Mouse (Mus musculus) E14TG2a.4 (cell line): ENCODE measurements around the gene Sod1.
A peak's percentile ranks its signal among the peaks of the same experiment; 100 is the strongest.
"Not testable (repeated sequence)": the region's sequence is repeated elsewhere in the genome, so short reads cannot be mapped to it uniquely, and the experiment has no call there.

Experiments
- H3K27me3 ChIP-seq: 2 replicates; pipeline ENCODE4 v1.6.1; 2014; ENCODE audit warnings: low read length, control low read depth; ENCODE audit not compliant: insufficient read depth
- H3K36me3 ChIP-seq: 2 replicates; pipeline ENCODE4 v1.6.1; 2014; ENCODE audit warnings: low read length, control low read depth; ENCODE audit not compliant: insufficient read depth
- H3K4me1 ChIP-seq: replicated peaks from 2 replicates; pipeline ENCODE4 v1.6.1; 2014; ENCODE audit warnings: low read depth, low read length, control low read depth
- H3K4me3 ChIP-seq: replicated peaks from 2 replicates; pipeline ENCODE4 v1.5.1; 2014; ENCODE audit warnings: mild to moderate bottlenecking, low read length
- H3K9me3 ChIP-seq: 2 replicates; pipeline ENCODE4 v1.6.1; 2014; ENCODE audit warnings: low read length, control low read depth
- CTCF ChIP-seq: conservative IDR thresholded peaks from 2 replicates; pipeline ENCODE4 v1.5.1; 2014; ENCODE audit warnings: low read length
- NANOG ChIP-seq: IDR thresholded peaks from 2 replicates; pipeline ENCODE4 v1.6.1; 2014; ENCODE audit warnings: borderline replicate concordance, low read length, mixed read lengths
- POU5F1 ChIP-seq: IDR thresholded peaks from 2 replicates; pipeline ENCODE4 v1.6.1; 2014; ENCODE audit warnings: low read length, borderline replicate concordance

Gene Sod1

GRCm38 (mm10) chr16:90214731-90215565 is 5.6 kb upstream of the Sod1 start:
- H3K27me3 ChIP-seq: peaks cover 14% of the 10 kb centered on the region; the same call in 1 of the 2 replicates
- H3K4me3 ChIP-seq: no peak overlapping the region
- H3K36me3 ChIP-seq: no peaks in the 10 kb centered on the region
- no peaks in the 10 kb centered on the region for H3K9me3 ChIP-seq
- TF ChIP-seq NANOG: no peak
- no peak for TF ChIP-seq CTCF
- TF ChIP-seq POU5F1: no peak
- peaks cover 46% of the 10 kb centered on the region for H3K4me1 ChIP-seq

GRCm38 (mm10) chr16:90215879-90216278 is 4.7 kb upstream of the Sod1 start:
- not testable (repeated sequence) for H3K9me3 ChIP-seq, H3K36me3 ChIP-seq, H3K4me3 ChIP-seq, H3K27me3 ChIP-seq
- peaks cover 41% of the 10 kb centered on the region for H3K4me1 ChIP-seq

GRCm38 (mm10) chr16:90216414-90216813 is 4.1 kb upstream of the Sod1 start:
- TF ChIP-seq POU5F1: no peak
- no peak for TF ChIP-seq CTCF
- TF ChIP-seq NANOG: no peak
- no peak overlapping the region for H3K4me3 ChIP-seq
- H3K4me1 ChIP-seq: peaks cover 41% of the 10 kb centered on the region
- peaks cover 8% of the 10 kb centered on the region; the same call in 1 of the 2 replicates for H3K27me3 ChIP-seq
- H3K9me3 ChIP-seq: no peaks in the 10 kb centered on the region
- H3K36me3 ChIP-seq: no peaks in the 10 kb centered on the region

DNA sequence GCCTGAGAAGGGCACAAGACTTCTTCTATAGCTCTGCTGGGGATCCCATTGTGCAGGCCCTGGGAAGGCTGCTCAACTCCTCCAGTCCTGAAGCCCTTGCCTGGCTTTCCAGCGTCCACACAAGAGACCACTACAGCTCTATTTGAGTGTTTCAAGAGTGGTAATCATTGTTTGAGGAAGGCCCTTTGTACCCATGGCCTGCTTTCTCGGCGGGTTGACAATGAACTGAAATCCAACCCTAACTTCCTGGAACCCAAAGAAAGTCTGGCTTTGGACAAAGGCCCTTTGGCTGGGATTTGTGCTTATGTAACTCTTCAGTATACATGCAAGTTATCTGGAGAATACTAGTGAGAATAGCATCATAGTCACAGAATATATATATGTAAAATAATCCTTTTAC is 3.2 kb upstream of the Sod1 start:
- 0 out of 2 replicates have a peak overlapping the region, but pooled peaks have one; percentile 29 for H3K4me3 ChIP-seq
- no peaks in the 10 kb centered on the region for H3K27me3 ChIP-seq
- H3K4me1 ChIP-seq: peaks cover 50% of the 10 kb centered on the region
- TF ChIP-seq NANOG (no peak), POU5F1 (no peak), CTCF (no peak)
- peaks cover 7% of the 10 kb centered on the region for H3K36me3 ChIP-seq
- H3K9me3 ChIP-seq: no peaks in the 10 kb centered on the region

DNA sequence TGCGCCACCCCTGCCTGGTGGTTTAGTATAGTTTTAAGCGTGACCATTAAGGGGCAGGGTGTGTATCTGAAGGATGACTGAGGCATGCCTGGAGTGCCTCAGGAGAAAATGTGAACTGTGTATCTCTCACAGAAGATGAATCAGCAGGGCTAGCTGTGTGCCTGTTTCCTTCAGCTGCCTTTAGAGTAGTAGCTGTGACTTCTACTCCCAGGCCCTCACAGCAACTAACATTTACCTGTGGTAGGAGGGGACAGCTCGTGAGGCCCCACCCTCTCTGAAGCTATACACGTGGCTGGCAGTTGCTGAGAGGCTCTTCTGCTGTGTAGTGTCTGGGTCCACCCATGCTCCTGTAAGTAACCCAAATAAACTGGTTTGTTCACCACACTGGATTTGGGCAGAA is 2.6 kb upstream of the Sod1 start:
- Histone ChIP-seq H3K4me3 (peak overlapping the region; percentile 17), H3K4me1 (peaks cover 55% of the 10 kb centered on the region), H3K9me3 (no peaks in the 10 kb centered on the region), H3K36me3 (peaks cover 13% of the 10 kb centered on the region), H3K27me3 (no peaks in the 10 kb centered on the region)
- no peak for TF ChIP-seq NANOG
- no peak for TF ChIP-seq POU5F1
- no peak for TF ChIP-seq CTCF

DNA sequence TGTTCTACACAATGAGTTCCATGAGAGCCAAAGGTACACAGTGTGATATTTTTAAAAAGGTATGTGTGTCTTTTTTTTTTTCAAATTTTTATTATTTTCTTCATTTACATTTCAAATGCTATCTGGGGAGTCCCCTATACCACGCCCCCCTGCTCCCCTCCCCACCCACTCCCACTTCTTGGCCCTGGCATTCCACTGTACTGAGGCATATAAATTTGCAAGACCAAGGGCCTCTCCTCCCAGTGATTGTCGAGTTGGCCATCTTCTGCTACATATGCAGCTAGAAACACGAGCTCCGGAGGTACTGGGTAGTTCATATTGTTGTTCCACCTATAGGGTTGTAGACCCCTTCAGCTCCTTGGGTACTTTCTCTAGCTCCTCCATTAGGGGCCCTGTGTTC is 1.1 kb upstream of the Sod1 start:
- H3K9me3 ChIP-seq, H3K27me3 ChIP-seq: not testable (repeated sequence)
- peaks cover 64% of the 10 kb centered on the region for H3K4me1 ChIP-seq
- H3K4me3 ChIP-seq: 0 out of 2 replicates have a peak overlapping the region, but pooled peaks have one; percentile 94
- peaks cover 28% of the 10 kb centered on the region for H3K36me3 ChIP-seq

- Histone ChIP-seq H3K4me3 (peak overlapping the region; percentile 94), H3K4me1 (peaks cover 76% of the 10 kb centered on the region), H3K9me3 (no peaks in the 10 kb centered on the region), H3K36me3 (peaks cover 44% of the 10 kb centered on the region), H3K27me3 (no peaks in the 10 kb centered on the region)
- TF ChIP-seq CTCF: no peak
Observed at GRCm38 (mm10) chr16:90220892-90221431, 408 bp downstream of the Sod1 start.

GRCm38 (mm10) chr16:90221441-90222070 is 1.0 kb downstream of the Sod1 start:
- H3K9me3 ChIP-seq: no peaks in the 10 kb centered on the region
- no peaks in the 10 kb centered on the region for H3K27me3 ChIP-seq
- peak overlapping the region; percentile 94 for H3K4me3 ChIP-seq
- H3K36me3 ChIP-seq: peaks cover 49% of the 10 kb centered on the region
- H3K4me1 ChIP-seq: peaks cover 74% of the 10 kb centered on the region
- no peak for TF ChIP-seq POU5F1
- no peak for TF ChIP-seq CTCF
- TF ChIP-seq NANOG: no peak

DNA sequence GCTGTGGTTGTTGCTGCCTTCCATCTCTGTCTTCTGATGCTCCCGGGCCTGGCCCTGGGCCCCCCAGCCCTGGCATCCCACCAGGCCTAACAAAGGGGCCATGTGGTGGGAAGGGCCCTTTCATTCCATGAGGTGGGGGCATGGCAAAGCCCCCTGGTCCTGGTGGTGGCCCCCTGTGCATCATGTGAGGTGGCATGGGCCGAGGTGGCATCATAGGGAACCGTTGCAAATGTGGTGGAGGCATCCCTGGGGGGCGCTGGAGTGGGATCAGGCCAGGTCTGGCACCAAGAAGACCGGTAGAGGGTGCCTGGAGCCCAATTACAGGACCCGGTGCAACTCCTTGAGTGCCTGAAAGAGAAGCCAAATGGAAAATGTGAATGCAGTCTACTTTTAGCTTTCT is 9.3 kb downstream of the Sod1 start:
- H3K27me3 ChIP-seq: no peaks in the 10 kb centered on the region
- H3K9me3 ChIP-seq: no peaks in the 10 kb centered on the region
- H3K36me3 ChIP-seq: peaks cover 75% of the 10 kb centered on the region
- no peak overlapping the region for H3K4me3 ChIP-seq
- peaks cover 33% of the 10 kb centered on the region for H3K4me1 ChIP-seq
- no peak for TF ChIP-seq POU5F1
- no peak for TF ChIP-seq NANOG
- TF ChIP-seq CTCF: no peak
